Mouse (Mus musculus) CH12.LX (cell line): ENCODE measurements at regions not wholly inside any gene's neighbourhood (a gene's known extent, or its start where the extent isn't known, plus 50 kb on each side); places are given as distances from the start of the nearest gene placed in this dataset.

Experiments
- DNase-seq: peaks from one replicate; pipeline ENCODE4 v3.0.0-alpha.2; 2013; ENCODE audit errors: extremely low read depth
- H3K27ac ChIP-seq: 2 replicates; pipeline ENCODE4 v1.5.1; 2012; ENCODE audit warnings: low read depth, mild to moderate bottlenecking, control low read depth, moderate library complexity; ENCODE audit not compliant: insufficient read depth
- H3K27me3 ChIP-seq: replicated peaks from 2 replicates; pipeline ENCODE3; 2012; ENCODE audit warnings: inconsistent platforms
- H3K36me3 ChIP-seq, 2 experiments: replicated peaks in 1 of 2; 2 replicates each; pipeline versions ENCODE3 to v1.6.1; 2012; ENCODE audit warnings: inconsistent platforms in 1 of 2, low read length in 1 of 2, mild to moderate bottlenecking in 1 of 2, mixed read lengths in 1 of 2, moderate library complexity in 1 of 2; ENCODE audit not compliant: control insufficient read depth in 1 of 2, insufficient read depth in 1 of 2
- H3K4me1 ChIP-seq, 2 experiments: 2 replicates each; pipeline ENCODE4 v1.6.1; 2012; ENCODE audit warnings: inconsistent platforms in 1 of 2, moderate library complexity in 1 of 2; ENCODE audit not compliant: insufficient read depth in 2 of 2, control insufficient read depth in 1 of 2
- H3K4me2 ChIP-seq: 2 replicates; pipeline ENCODE4 v1.6.1; 2012; ENCODE audit warnings: low read depth, mild to moderate bottlenecking, control low read depth; ENCODE audit not compliant: poor library complexity, insufficient read depth, severe bottlenecking
- H3K4me3 ChIP-seq, 3 experiments: fragments of 150-350 bp in 1 of 3; sonication (generic) in 1 of 3; replicated peaks in 1 of 3; 2 replicates each; pipeline versions ENCODE3 to v1.5.1; 2011 to 2012; ENCODE audit warnings: low read depth in 2 of 3, low read length in 2 of 3, mild to moderate bottlenecking in 2 of 3, moderate library complexity in 2 of 3, control low read depth in 1 of 3, improper control_type of control experiment in 1 of 3, inconsistent platforms in 1 of 3, mixed read lengths in 1 of 3; ENCODE audit not compliant: poor library complexity in 1 of 3
- H3K79me2 ChIP-seq: replicated peaks from 2 replicates; pipeline ENCODE4 v1.6.1; 2012; ENCODE audit warnings: mild to moderate bottlenecking, moderate library complexity; ENCODE audit not compliant: control insufficient read depth, poor library complexity, insufficient read depth, severe bottlenecking; ENCODE audit errors: extremely low read depth
- H3K9ac ChIP-seq: 2 replicates; pipeline ENCODE4 v1.6.1; 2012; ENCODE audit warnings: low read depth, mild to moderate bottlenecking, control low read depth, moderate library complexity; ENCODE audit not compliant: insufficient read depth
- H3K9me3 ChIP-seq: replicated peaks from 2 replicates; pipeline ENCODE3; 2012; ENCODE audit warnings: low read length, inconsistent platforms, mixed read lengths
- BHLHE40 ChIP-seq: IDR thresholded peaks from 2 replicates; pipeline ENCODE4 v1.6.1; 2011; ENCODE audit warnings: mild to moderate bottlenecking, low read depth, low read length, improper control_type of control experiment
- ELF1 ChIP-seq: IDR thresholded peaks from 2 replicates; pipeline ENCODE4 v1.6.1; 2014; ENCODE audit warnings: low read depth, mild to moderate bottlenecking, inconsistent platforms, low read length, improper control_type of control experiment
- EP300 ChIP-seq: IDR thresholded peaks from 2 replicates; pipeline ENCODE4 v1.6.1; 2011; ENCODE audit warnings: low read length, improper control_type of control experiment
- ETS1 ChIP-seq: conservative IDR thresholded peaks from 2 replicates; pipeline ENCODE4 v1.6.1; 2012; ENCODE audit warnings: low read depth, mild to moderate bottlenecking, inconsistent platforms, low read length, improper control_type of control experiment, moderate library complexity
- GABPA ChIP-seq: IDR thresholded peaks from 2 replicates; pipeline ENCODE4 v1.6.1; 2012; ENCODE audit warnings: low read depth, low read length, improper control_type of control experiment, inconsistent platforms; ENCODE audit not compliant: insufficient replicate concordance
- JUN ChIP-seq: IDR thresholded peaks from 2 replicates; pipeline ENCODE4 v1.6.1; 2011; ENCODE audit warnings: low read depth, mild to moderate bottlenecking, low read length, improper control_type of control experiment, moderate library complexity; ENCODE audit not compliant: insufficient read depth
- JUND ChIP-seq: conservative IDR thresholded peaks from 2 replicates; pipeline ENCODE4 v1.6.1; 2011; ENCODE audit warnings: low read depth, low read length, improper control_type of control experiment
- KAT2A ChIP-seq: IDR thresholded peaks from 2 replicates; pipeline ENCODE4 v1.6.1; 2012; ENCODE audit warnings: low read length, improper control_type of control experiment, inconsistent platforms; ENCODE audit not compliant: insufficient replicate concordance
- MAFK ChIP-seq: IDR thresholded peaks from 2 replicates; pipeline ENCODE4 v1.6.1; 2011; ENCODE audit warnings: low read length, improper control_type of control experiment; ENCODE audit not compliant: insufficient replicate concordance
- MAX ChIP-seq: IDR thresholded peaks from 2 replicates; pipeline ENCODE4 v1.6.1; 2011; ENCODE audit warnings: low read length, improper control_type of control experiment
- MAZ ChIP-seq: IDR thresholded peaks from 2 replicates; pipeline ENCODE4 v1.6.1; 2012; ENCODE audit warnings: low read depth, mild to moderate bottlenecking, inconsistent platforms, low read length, improper control_type of control experiment, moderate library complexity
- MYC ChIP-seq: IDR thresholded peaks from 2 replicates; pipeline ENCODE4 v1.6.1; 2011; ENCODE audit warnings: low read depth, mild to moderate bottlenecking, improper control_type of control experiment, low read length
- NRF1 ChIP-seq: IDR thresholded peaks from 2 replicates; pipeline ENCODE4 v1.6.1; 2014; ENCODE audit warnings: low read depth, mild to moderate bottlenecking, inconsistent platforms, low read length, improper control_type of control experiment, moderate library complexity
- PAX5 ChIP-seq: IDR thresholded peaks from 2 replicates; pipeline ENCODE4 v1.6.1; 2012; ENCODE audit warnings: low read length, inconsistent platforms, mixed read lengths
- POLR2A ChIP-seq: IDR thresholded peaks from 2 replicates; pipeline ENCODE4 v1.6.1; 2011; ENCODE audit warnings: low read depth, mild to moderate bottlenecking, improper control_type of control experiment, low read length
- RAD21 ChIP-seq: IDR thresholded peaks from 2 replicates; pipeline ENCODE4 v1.6.1; 2011; ENCODE audit warnings: low read depth, mild to moderate bottlenecking, low read length, improper control_type of control experiment, moderate library complexity
- RCOR1 ChIP-seq: conservative IDR thresholded peaks from 2 replicates; pipeline ENCODE4 v1.6.1; 2012; ENCODE audit warnings: low read depth, mild to moderate bottlenecking, inconsistent platforms, low read length, improper control_type of control experiment
- SIN3A ChIP-seq: IDR thresholded peaks from 2 replicates; pipeline ENCODE4 v1.6.1; 2012; ENCODE audit warnings: low read length, improper control_type of control experiment, inconsistent platforms
- UBTF ChIP-seq: IDR thresholded peaks from 2 replicates; pipeline ENCODE4 v1.6.1; 2012; ENCODE audit warnings: low read depth, mild to moderate bottlenecking, inconsistent platforms, low read length, improper control_type of control experiment, moderate library complexity
- USF2 ChIP-seq: conservative IDR thresholded peaks from 2 replicates; pipeline ENCODE4 v1.6.1; 2011; ENCODE audit warnings: low read depth, low read length, improper control_type of control experiment
- ZC3H11A ChIP-seq: IDR thresholded peaks from 2 replicates; pipeline ENCODE4 v1.6.1; 2012; ENCODE audit warnings: low read depth, mild to moderate bottlenecking, inconsistent platforms, low read length, improper control_type of control experiment
- ZKSCAN1 ChIP-seq: IDR thresholded peaks from 2 replicates; pipeline ENCODE4 v1.6.1; 2012; ENCODE audit warnings: low read depth, inconsistent platforms, low read length, improper control_type of control experiment, borderline replicate concordance
- ZMIZ1 ChIP-seq: IDR thresholded peaks from 2 replicates; pipeline ENCODE4 v1.6.1; 2012; ENCODE audit warnings: low read depth, mild to moderate bottlenecking, inconsistent platforms, low read length, improper control_type of control experiment
- dilution Hi-C: fragments of 300-500 bp; cut with MboI; formaldehyde crosslinking; loops from 2 replicates; pipeline ENCODE4 v1.14.3; 2020; ENCODE audit warnings: low sequenced_read_pairs; ENCODE audit not compliant: extremely low pct_unique_long_range_greater_than_20kb, extremely low pct_ligation_motif_present
- in situ Hi-C: fragments of 300-500 bp; cut with MboI; formaldehyde crosslinking; loops from 3 replicates; pipeline ENCODE4 v1.14.3; 2019; ENCODE audit warnings: low sequenced_read_pairs, low pct_ligation_motif_present, low pct_unique_long_range_greater_than_20kb, mixed read lengths

DNA sequence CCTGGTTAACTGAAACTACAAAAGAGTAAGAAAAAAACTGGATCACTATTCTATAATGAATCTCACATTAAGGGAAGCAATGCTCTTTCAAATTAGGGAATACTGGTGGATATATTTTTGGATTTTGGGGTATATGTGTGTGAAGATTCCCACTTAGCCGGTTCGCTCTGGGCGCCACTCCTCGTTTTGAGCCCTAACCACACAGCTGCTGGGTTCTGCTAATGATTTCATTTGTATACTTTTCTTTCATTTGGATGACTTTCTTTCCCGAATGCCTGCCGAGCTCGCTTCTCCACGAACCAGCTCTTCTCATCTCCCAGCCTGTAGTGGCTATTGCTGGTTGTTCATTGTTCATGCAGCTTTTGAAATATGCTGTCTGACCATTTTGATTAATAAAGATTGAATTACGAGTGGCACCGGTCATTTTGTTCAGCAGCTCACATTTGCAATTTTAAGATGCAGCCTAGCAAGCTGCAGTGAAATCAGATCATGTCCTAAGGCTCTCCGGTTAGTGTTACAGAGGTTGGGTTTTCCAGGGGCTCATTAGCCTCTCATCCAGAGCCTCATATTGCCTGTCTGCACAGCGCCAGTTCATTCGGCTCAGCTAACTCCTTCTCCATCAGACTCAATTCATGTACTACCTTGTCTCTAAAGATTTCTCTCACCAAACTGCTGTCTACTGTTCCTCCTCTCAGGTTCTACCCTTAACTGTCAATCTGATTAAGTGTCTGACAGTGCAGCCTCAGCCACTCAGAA, 146.6 kb upstream of the Arhgap24 start:
- dilution Hi-C loops: no loop called here
- H3K4me2 ChIP-seq: no peak overlapping the region

DNA sequence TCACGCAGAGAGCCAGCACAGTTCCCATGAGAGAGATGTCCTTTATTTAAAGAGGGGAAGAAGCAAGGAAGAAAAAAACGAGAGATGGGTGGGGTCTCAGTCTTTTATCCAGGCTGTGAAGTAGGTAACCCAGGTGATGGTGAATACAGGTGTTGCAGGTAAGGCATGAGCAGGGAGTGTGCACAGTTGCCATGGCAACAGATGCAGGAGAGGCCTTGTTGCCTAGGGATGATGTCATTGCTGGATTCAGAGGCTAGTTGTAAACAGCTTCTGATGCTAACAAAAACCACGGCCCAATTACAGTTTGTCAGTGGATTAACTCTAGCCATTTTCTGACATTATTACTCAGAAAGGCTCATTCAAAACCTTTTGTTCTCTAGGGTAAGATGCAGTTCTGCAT, 114.7 kb upstream of the Arhgap24 start:
- dilution Hi-C loops: no loop called here
- Histone ChIP-seq H3K4me1 (no peaks in the 10 kb centered on the region), H3K27me3 (no peaks in the 10 kb centered on the region), H3K79me2 (no peaks in the 10 kb centered on the region), H3K4me3 (no peak overlapping the region), H3K9ac (no peak overlapping the region), H3K4me2 (no peak overlapping the region)
- no peak for DNase-seq
- TF ChIP-seq PAX5 (no peak), MAZ (no peak), MAX (no peak), KAT2A (no peak)
- TF ChIP-seq, all 38 proteins: peak for 0
- peaks cover 5% of the 10 kb centered on the region for H3K9me3 ChIP-seq
- no peak overlapping the region for H3K27ac ChIP-seq
- in situ Hi-C loops: no loop called here
- no peaks in the 10 kb centered on the region for H3K36me3 ChIP-seq

More for the DNA sequence above, 146.6 kb upstream of the Arhgap24 start:
- no peak overlapping the region for H3K27ac ChIP-seq
- no peak overlapping the region for H3K4me3 ChIP-seq
- H3K27me3 ChIP-seq: no peaks in the 10 kb centered on the region
- H3K4me1 ChIP-seq: no peaks in the 10 kb centered on the region
- in situ Hi-C loops: no loop called here
- no peaks in the 10 kb centered on the region for H3K79me2 ChIP-seq
- H3K9me3 ChIP-seq: no peaks in the 10 kb centered on the region
- DNase-seq: no peak
- H3K9ac ChIP-seq: no peak overlapping the region
- no peaks in the 10 kb centered on the region for H3K36me3 ChIP-seq
- TF ChIP-seq MAZ (no peak), GABPA (no peak)

- H3K4me1 ChIP-seq: peaks cover 0 to 5% of the 10 kb centered on the region in 2 experiments; a peak in 2 of 4 replicates
- H3K27ac ChIP-seq: no peak overlapping the region
- H3K27me3 ChIP-seq: no peaks in the 10 kb centered on the region
- in situ Hi-C loops: no loop called here
- H3K9ac ChIP-seq: no peak overlapping the region
- DNase-seq: peak; percentile 86
- no peaks in the 10 kb centered on the region for H3K9me3 ChIP-seq
- H3K36me3 ChIP-seq: no peaks in the 10 kb centered on the region
- H3K4me2 ChIP-seq: 0 out of 2 replicates have a peak overlapping the region, but pooled peaks have one; percentile 57
- H3K4me3 ChIP-seq: no peak overlapping the region
- no peaks in the 10 kb centered on the region for H3K79me2 ChIP-seq
- dilution Hi-C loops: no loop called here
- TF ChIP-seq RAD21 (no peak), ZMIZ1 (no peak), ZKSCAN1 (no peak), SIN3A (peak; percentile 90), POLR2A (no peak), BHLHE40 (no peak), ZC3H11A (no peak), MAFK (no peak), JUN (no peak), MAX (0 out of 2 replicates have a peak, but pooled peaks have one; percentile 44), RCOR1 (no peak), UBTF (no peak), JUND (0 out of 2 replicates have a peak, but pooled peaks have one; percentile 20), GABPA (peak; percentile 56; the same call in 1 of the 2 replicates), NRF1 (peak; percentile 62), ELF1 (peak; percentile 89), USF2 (peak; percentile 93), EP300 (peak; percentile 44; the same call in 1 of the 2 replicates), MYC (0 out of 2 replicates have a peak, but pooled peaks have one; percentile 13), PAX5 (no peak), ETS1 (peak; percentile 51; the same call in 1 of the 2 replicates)
These were observed 107.8 kb upstream of the Arhgap24 start for GRCm38 (mm10) chr5:102373309-102373971.
